Mouse (Mus musculus) thymus, adult 2 months (tissue): Measurements from ENCODE around the gene Pdlim5. TPM values are rescaled to one million over a fixed set of nuclear protein-coding genes. Genes with fewer than 3 reads are reported as not detected.

ENCODE experiments used
- DNase-seq: peaks from one replicate; pipeline ENCODE4 v3.0.0; 2021
- H3K27ac ChIP-seq: fragments of 200-500 bp; 2 replicates; pipeline ENCODE4 v1.5.1; 2012; ENCODE audit warnings: low read length, control low read depth; ENCODE audit not compliant: control insufficient read depth, insufficient read depth
- H3K27me3 ChIP-seq: fragments of 200-500 bp; 2 replicates; pipeline ENCODE4 v1.6.1; 2012; ENCODE audit warnings: mild to moderate bottlenecking, low read length, moderate library complexity, mixed read lengths; ENCODE audit not compliant: control insufficient read depth, insufficient read depth
- H3K36me3 ChIP-seq: fragments of 200-500 bp; 2 replicates; pipeline ENCODE4 v1.6.1; 2012; ENCODE audit warnings: mild to moderate bottlenecking, low read length, moderate library complexity; ENCODE audit not compliant: control insufficient read depth, insufficient read depth
- H3K4me1 ChIP-seq: fragments of 200-500 bp; replicated peaks from 2 replicates; pipeline ENCODE4 v1.6.1; 2012; ENCODE audit warnings: low read length; ENCODE audit not compliant: control insufficient read depth, insufficient read depth
- H3K4me3 ChIP-seq: fragments of 200-500 bp; 2 replicates; pipeline ENCODE4 v1.5.1; 2012; ENCODE audit warnings: mild to moderate bottlenecking, low read length, control low read depth, moderate library complexity; ENCODE audit not compliant: control insufficient read depth, insufficient read depth
- CTCF ChIP-seq: fragments of 200-500 bp; IDR thresholded peaks from 2 replicates; pipeline ENCODE4 v1.5.1; 2012; ENCODE audit warnings: mild to moderate bottlenecking, control low read depth, low read length, moderate library complexity, borderline replicate concordance; ENCODE audit not compliant: control insufficient read depth, poor library complexity, insufficient read depth; ENCODE audit errors: extremely low read depth
- POLR2A ChIP-seq: fragments of 200-500 bp; IDR thresholded peaks from 2 replicates; pipeline ENCODE4 v1.6.1; 2012; ENCODE audit warnings: mild to moderate bottlenecking, low read length, control low read depth, moderate library complexity; ENCODE audit not compliant: control insufficient read depth, poor library complexity, insufficient read depth; ENCODE audit errors: extremely low read depth
- WGBS: fragments of 180-500 bp; shearing (Covaris S2); methylation state at CpG from one replicate; pipeline ENCODE4 v1.1.7; 2018; 5-methylcytosine and 5-hydroxymethylcytosine counted together
- polyA plus RNA-seq: library from polyadenylated mRNA; depleted of rRNA; stranded (reverse); fragments of >200 nt; gene quantifications from 2 replicates; pipeline ENCODE4 v1.2.3, GENCODE M21; 2012

The Pdlim5 gene
- polyA plus RNA-seq, 1 experiment: 56.5 TPM

DNA sequence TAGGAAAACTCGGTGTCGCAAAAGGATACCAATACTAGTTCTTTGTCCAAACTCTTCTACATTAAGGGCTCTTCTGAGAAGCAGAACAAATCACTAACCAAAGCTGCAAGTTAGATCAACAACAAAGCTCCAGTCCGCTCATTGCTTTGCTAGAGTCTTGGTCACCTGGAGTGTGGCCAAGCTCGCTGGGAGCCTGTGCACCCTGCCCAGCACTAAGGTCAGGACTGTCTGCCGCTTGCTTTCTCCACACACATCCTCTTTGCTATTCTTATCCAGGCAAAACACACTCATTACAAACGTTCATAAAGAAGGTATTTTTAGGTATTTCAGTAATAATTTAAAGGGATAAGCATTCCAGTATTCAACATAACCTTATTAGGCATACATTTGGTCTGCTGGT lies 73.6 kb downstream of the Pdlim5 start:
- no peak for DNase-seq
- Histone ChIP-seq H3K27ac (no peak overlapping the region), H3K4me1 (no peaks in the 10 kb centered on the region), H3K36me3 (no peaks in the 10 kb centered on the region), H3K4me3 (no peak overlapping the region), H3K27me3 (no peaks in the 10 kb centered on the region)
- WGBS: 84% methylated on average over 6 of the region's 6 CpGs
- TF ChIP-seq CTCF: no peak

DNA sequence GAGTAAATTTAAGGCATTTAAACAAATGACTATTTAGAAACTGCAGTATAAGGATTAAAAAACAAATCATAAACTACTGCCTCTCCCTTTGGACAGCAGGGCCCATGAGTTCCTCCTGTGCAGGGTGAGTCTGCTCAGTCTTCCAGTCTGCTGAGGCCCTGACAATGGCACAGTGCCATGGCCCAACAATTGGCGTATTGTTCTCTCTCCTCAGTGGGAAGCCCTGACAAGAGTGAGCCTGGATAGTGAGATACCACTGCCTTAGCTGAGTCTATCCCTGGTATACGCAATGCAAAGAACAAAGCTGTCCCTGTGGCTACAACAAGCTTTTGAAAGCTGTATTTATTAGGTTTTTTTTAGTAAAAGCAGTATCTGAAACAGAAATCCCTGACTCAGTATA lies 77.3 kb downstream of the Pdlim5 start:
- WGBS: 100% methylated on average over 2 of the region's 2 CpGs
- TF ChIP-seq CTCF (no peak), POLR2A (no peak)
- Histone ChIP-seq H3K27ac (no peak overlapping the region), H3K4me3 (no peak overlapping the region), H3K27me3 (no peaks in the 10 kb centered on the region), H3K36me3 (no peaks in the 10 kb centered on the region), H3K4me1 (no peaks in the 10 kb centered on the region)
- DNase-seq: no peak

DNA sequence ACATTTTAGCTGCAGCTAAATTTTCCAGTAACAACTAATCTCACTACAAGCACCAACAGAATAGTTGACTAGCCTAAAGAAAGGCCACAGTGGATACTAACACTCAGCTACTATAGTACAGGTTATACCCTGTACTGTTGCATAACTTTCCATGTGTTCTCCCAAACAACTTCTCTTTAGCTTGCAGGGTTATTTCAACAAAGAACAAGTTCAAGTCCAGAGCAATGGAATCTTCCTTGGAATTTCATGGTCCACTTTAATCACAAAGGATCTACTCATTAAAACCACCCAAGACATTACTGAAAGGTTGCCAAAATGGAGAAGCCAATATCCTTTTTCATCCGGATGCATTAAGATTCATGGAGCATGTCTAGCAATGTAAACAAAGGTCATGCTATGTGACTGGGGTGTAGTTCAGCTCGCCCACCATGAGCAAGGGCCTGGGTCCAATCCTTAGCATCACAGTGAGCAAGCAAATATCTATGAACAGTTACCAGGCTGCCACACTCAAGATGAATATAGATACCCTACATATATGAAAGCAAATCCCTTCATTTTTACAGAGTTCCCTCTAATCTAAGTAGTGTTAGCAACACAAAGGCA lies 79.3 kb downstream of the Pdlim5 start:
- TF ChIP-seq POLR2A (no peak), CTCF (no peak)
- no peak overlapping the region for H3K4me3 ChIP-seq
- 95% methylated on average over 2 of the region's 2 CpGs for WGBS
- no peaks in the 10 kb centered on the region for H3K27me3 ChIP-seq
- no peak overlapping the region; the same call in 1 of the 2 replicates for H3K27ac ChIP-seq
- DNase-seq: no peak
- no peaks in the 10 kb centered on the region for H3K36me3 ChIP-seq
- no peaks in the 10 kb centered on the region for H3K4me1 ChIP-seq

DNA sequence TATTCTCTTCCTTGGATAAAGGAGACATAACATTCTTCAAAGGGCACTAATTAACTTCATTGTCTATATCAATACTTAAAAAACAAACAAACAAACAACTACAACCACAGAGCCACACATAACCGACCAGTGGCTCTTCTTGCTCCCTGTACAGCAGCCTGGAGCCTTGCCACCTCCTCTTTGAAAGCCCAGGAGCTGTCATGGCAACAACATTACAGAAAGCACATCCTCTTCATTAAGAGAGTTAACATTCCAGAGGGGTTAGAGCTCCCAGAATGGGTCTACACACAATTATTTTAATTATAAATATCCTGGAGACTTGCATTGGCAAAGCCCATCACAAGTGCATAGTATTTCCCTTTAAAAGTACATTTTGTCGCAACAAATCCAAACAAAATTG lies 84.4 kb downstream of the Pdlim5 start:
- H3K36me3 ChIP-seq: no peaks in the 10 kb centered on the region
- no peaks in the 10 kb centered on the region for H3K27me3 ChIP-seq
- WGBS: 87% methylated on average over 2 of the region's 2 CpGs
- no peaks in the 10 kb centered on the region for H3K4me1 ChIP-seq
- no peak overlapping the region for H3K4me3 ChIP-seq
- DNase-seq: no peak
- no peak overlapping the region for H3K27ac ChIP-seq
- TF ChIP-seq POLR2A (no peak), CTCF (no peak)

- no peak for TF ChIP-seq POLR2A
- TF ChIP-seq CTCF: no peak
- Histone ChIP-seq H3K36me3 (no peaks in the 10 kb centered on the region), H3K4me1 (no peaks in the 10 kb centered on the region), H3K4me3 (no peak overlapping the region), H3K27ac (no peak overlapping the region), H3K27me3 (no peaks in the 10 kb centered on the region)
- WGBS: 74% methylated on average over 2 of the region's 2 CpGs
- no peak for DNase-seq
Measured at GRCm38 (mm10) chr3:142310446-142310845, 85.0 kb downstream of the Pdlim5 start.

- no peaks in the 10 kb centered on the region for H3K27me3 ChIP-seq
- no peaks in the 10 kb centered on the region for H3K36me3 ChIP-seq
- TF ChIP-seq CTCF (no peak), POLR2A (no peak)
- 94% methylated on average over 7 of the region's 7 CpGs for WGBS
- DNase-seq: no peak
- H3K4me1 ChIP-seq: no peaks in the 10 kb centered on the region
- H3K27ac ChIP-seq: no peak overlapping the region
- no peak overlapping the region for H3K4me3 ChIP-seq
Measured at GRCm38 (mm10) chr3:142295287-142295676, 100.2 kb downstream of the Pdlim5 start.

DNA sequence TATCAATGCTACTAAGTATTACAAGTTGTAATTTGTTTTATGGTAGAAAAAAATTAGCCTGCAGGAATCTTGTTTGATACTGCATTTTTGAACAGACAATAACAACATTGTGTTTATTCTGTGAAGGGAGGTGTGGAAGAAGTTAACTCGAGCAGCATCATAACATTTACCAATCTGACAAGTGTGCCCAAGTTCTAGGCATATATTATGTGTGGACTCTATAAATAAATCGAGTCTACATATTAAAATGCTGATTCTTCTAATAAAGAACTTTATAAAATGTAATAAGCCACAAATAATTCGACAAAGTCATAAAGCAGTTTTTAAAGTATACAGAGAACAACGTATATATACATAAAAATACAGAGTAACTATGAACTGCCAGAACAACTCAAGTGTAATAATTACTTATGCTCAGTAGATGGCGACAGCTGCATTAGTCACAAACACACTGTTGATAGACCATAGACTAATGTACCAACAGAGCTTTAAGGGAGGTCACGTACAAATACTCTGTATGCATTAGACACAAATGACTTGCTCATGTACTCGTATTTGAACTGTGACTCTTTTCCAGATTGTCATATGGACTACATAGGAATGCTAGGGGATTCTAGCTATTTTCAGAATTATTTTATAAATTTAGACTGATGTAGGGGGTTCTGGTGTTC lies 100.7 kb downstream of the Pdlim5 start:
- WGBS: 31% methylated on average over 7 of the region's 7 CpGs
- peak; percentile 27 for DNase-seq
- no peak overlapping the region for H3K27ac ChIP-seq
- no peak for TF ChIP-seq CTCF
- TF ChIP-seq POLR2A: no peak
- H3K4me1 ChIP-seq: no peaks in the 10 kb centered on the region
- no peaks in the 10 kb centered on the region for H3K36me3 ChIP-seq
- no peak overlapping the region for H3K4me3 ChIP-seq
- no peaks in the 10 kb centered on the region for H3K27me3 ChIP-seq

GRCm38 (mm10) chr3:142293561-142293960 lies 101.9 kb downstream of the Pdlim5 start:
- WGBS: 73% methylated on average over 7 of the region's 7 CpGs
- TF ChIP-seq POLR2A: no peak
- TF ChIP-seq CTCF: no peak
- Histone ChIP-seq H3K4me1 (no peaks in the 10 kb centered on the region), H3K4me3 (no peak overlapping the region), H3K36me3 (no peaks in the 10 kb centered on the region), H3K27ac (no peak overlapping the region), H3K27me3 (no peaks in the 10 kb centered on the region)
- no peak for DNase-seq
